Mouse (Mus musculus) splenic B cell, adult 2 months (primary cell): ENCODE measurements at regions not wholly inside any gene's neighbourhood (a gene's known extent, or its start where the extent isn't known, plus 50 kb on each side); places are given as distances from the start of the nearest gene placed in this dataset.

ENCODE experiments used
- DNase-seq: peaks from one replicate; pipeline ENCODE4 v3.0.0-alpha.2; 2011; ENCODE audit warnings: low read depth, low spot score
- H3K27me3 ChIP-seq: 2 replicates; pipeline ENCODE4 v1.6.1; 2012; ENCODE audit warnings: mild to moderate bottlenecking, low read length, moderate library complexity, mixed read lengths; ENCODE audit not compliant: control insufficient read depth, poor library complexity, insufficient read depth, severe bottlenecking
- H3K36me3 ChIP-seq: 2 replicates; pipeline ENCODE4 v1.6.1; 2012; ENCODE audit warnings: mild to moderate bottlenecking, low read length, moderate library complexity, mixed read lengths; ENCODE audit not compliant: control insufficient read depth, poor library complexity, insufficient read depth, severe bottlenecking

- no peaks in the 10 kb centered on the region for H3K27me3 ChIP-seq
- DNase-seq, result no peak
- no peaks in the 10 kb centered on the region for H3K36me3 ChIP-seq
Measured at GRCm38 (mm10) chr1:89207306-89207705, 137.1 kb downstream of the Sh3bp4 start.

GRCm38 (mm10) chr1:89211116-89211515 lies 140.9 kb downstream of the Sh3bp4 start:
- H3K36me3 ChIP-seq, result no peaks in the 10 kb centered on the region
- H3K27me3 ChIP-seq, result no peaks in the 10 kb centered on the region
- DNase-seq, result no peak

- Histone ChIP-seq H3K36me3 (no peaks in the 10 kb centered on the region), H3K27me3 (no peaks in the 10 kb centered on the region)
- DNase-seq, result no peak
Measured at GRCm38 (mm10) chr1:89228426-89228825, 158.2 kb downstream of the Sh3bp4 start.

GRCm38 (mm10) chr1:89231756-89232155 lies 161.5 kb downstream of the Sh3bp4 start:
- no peaks in the 10 kb centered on the region for H3K27me3 ChIP-seq
- no peaks in the 10 kb centered on the region for H3K36me3 ChIP-seq
- DNase-seq, result no peak

GRCm38 (mm10) chr1:89232391-89232790 lies 162.2 kb downstream of the Sh3bp4 start:
- H3K27me3 ChIP-seq, result no peaks in the 10 kb centered on the region
- no peak for DNase-seq
- no peaks in the 10 kb centered on the region for H3K36me3 ChIP-seq

DNA sequence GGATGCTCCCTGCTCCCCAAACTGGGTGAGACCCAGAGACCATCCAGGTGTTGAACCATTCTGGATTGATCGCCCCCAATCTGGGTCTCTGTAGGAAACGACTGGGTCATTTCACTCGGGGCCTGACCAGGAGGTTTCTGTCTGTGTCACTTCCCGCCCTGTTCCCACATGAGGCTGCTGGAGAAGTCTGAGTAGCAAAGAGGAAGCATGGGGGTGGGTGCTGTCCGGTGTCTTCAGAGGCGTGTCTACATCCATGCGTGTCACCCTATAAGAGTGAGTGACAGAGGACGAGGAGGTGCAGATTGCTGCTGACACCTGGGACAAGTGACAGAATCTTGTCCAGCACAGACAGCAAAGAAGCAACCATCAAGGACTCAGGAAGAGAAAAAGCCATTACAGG lies 164.7 kb downstream of the Sh3bp4 start:
- no peak for DNase-seq
- Histone ChIP-seq H3K36me3 (no peaks in the 10 kb centered on the region), H3K27me3 (no peaks in the 10 kb centered on the region)

GRCm38 (mm10) chr1:89235296-89235695 lies 165.1 kb downstream of the Sh3bp4 start:
- DNase-seq, result peak; percentile 2

GRCm38 (mm10) chr1:89237696-89238095 lies 167.5 kb downstream of the Sh3bp4 start:
- no peaks in the 10 kb centered on the region for H3K27me3 ChIP-seq

More at GRCm38 (mm10) chr1:89235296-89235695, 165.1 kb downstream of the Sh3bp4 start:
- no peaks in the 10 kb centered on the region for H3K27me3 ChIP-seq
- H3K36me3 ChIP-seq, result no peaks in the 10 kb centered on the region

DNA sequence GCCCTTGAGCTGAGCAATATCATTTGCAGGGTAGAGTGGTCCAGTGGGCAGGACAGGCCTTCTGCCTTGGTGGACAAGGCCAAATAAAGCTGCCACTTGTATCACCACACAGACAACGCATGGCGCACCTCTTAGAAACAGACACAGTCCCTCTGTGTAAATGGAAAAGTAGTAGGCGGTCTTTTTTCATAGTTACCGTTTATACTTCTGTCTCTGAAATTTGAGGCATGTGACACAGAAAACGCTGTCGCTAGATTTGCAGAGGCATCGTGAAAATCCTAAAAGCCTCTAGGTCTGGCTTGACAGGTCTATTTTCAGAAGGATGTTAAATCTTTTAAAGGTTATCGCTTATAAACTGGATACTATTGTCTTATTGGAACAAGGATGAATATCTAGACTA lies 174.4 kb downstream of the Sh3bp4 start:
- DNase-seq, result no peak
- H3K36me3 ChIP-seq, result no peaks in the 10 kb centered on the region
- H3K27me3 ChIP-seq, result no peaks in the 10 kb centered on the region

More at GRCm38 (mm10) chr1:89237696-89238095, 167.5 kb downstream of the Sh3bp4 start:
- H3K36me3 ChIP-seq, result no peaks in the 10 kb centered on the region
- DNase-seq, result no peak

GRCm38 (mm10) chr1:89245202-89246003 lies 175.2 kb downstream of the Sh3bp4 start:
- no peak for DNase-seq
- Histone ChIP-seq H3K36me3 (no peaks in the 10 kb centered on the region), H3K27me3 (no peaks in the 10 kb centered on the region)

- no peaks in the 10 kb centered on the region for H3K36me3 ChIP-seq
- no peak for DNase-seq
- no peaks in the 10 kb centered on the region for H3K27me3 ChIP-seq
Measured at GRCm38 (mm10) chr1:89251753-89252152, 181.5 kb downstream of the Sh3bp4 start.

DNA sequence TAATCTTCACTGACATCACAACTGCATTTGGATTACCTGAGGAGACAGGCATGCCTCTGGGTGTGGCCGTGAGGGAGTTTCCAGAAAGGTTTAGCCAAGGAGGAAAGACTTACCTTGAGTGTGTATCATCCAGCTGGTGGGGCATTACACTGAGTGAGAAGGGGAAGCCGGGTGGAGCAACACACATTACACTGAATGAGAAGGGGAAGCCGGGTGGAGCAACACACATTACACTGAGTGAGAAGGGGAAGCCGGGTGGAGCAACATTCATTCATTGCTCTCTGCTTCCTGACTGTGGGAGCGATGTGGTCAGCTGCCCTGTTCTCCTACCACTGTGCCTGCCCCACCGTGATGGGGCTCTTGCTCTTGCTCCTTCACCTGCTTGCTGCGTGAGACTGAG lies 182.3 kb downstream of the Sh3bp4 start:
- Histone ChIP-seq H3K27me3 (no peaks in the 10 kb centered on the region), H3K36me3 (no peaks in the 10 kb centered on the region)
- DNase-seq, result no peak

DNA sequence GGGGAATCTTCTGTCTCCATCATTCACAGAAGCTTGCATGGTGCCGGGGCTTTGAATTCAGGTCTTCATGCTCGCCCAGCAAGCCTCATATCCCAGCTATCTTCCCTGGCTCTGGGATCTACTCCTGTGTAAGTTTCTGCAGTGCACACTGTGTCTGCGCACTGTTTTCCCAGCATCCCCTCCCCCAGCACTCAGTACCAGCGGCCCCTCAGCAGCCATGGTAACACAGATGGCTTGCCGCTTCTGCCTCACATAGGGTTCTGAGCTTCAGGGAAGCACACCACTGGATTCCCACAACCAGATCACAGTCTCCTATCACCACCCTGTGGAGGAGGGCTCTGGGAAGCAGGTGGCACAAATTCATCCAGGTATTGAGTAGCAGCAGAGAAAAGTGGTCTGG lies 187.7 kb downstream of the Sh3bp4 start:
- H3K27me3 ChIP-seq, result no peaks in the 10 kb centered on the region
- no peaks in the 10 kb centered on the region for H3K36me3 ChIP-seq
- no peak for DNase-seq

- Histone ChIP-seq H3K36me3 (no peaks in the 10 kb centered on the region), H3K27me3 (no peaks in the 10 kb centered on the region)
- no peak for DNase-seq
Measured at GRCm38 (mm10) chr1:89265771-89266170, 188.8 kb upstream of the Agap1 start.

- no peak for DNase-seq
- no peaks in the 10 kb centered on the region; the same call in 1 of the 2 replicates for H3K27me3 ChIP-seq
- H3K36me3 ChIP-seq, result no peaks in the 10 kb centered on the region
Measured at GRCm38 (mm10) chr1:89268806-89269205, 185.8 kb upstream of the Agap1 start.

GRCm38 (mm10) chr1:89271743-89272142 lies 182.9 kb upstream of the Agap1 start:
- no peak for DNase-seq
- H3K36me3 ChIP-seq, result no peaks in the 10 kb centered on the region
- H3K27me3 ChIP-seq, result no peaks in the 10 kb centered on the region; the same call in 1 of the 2 replicates
